Comparison of ENCODE assay signal across 19 mouse cellular contexts in the genomic region with DNA sequence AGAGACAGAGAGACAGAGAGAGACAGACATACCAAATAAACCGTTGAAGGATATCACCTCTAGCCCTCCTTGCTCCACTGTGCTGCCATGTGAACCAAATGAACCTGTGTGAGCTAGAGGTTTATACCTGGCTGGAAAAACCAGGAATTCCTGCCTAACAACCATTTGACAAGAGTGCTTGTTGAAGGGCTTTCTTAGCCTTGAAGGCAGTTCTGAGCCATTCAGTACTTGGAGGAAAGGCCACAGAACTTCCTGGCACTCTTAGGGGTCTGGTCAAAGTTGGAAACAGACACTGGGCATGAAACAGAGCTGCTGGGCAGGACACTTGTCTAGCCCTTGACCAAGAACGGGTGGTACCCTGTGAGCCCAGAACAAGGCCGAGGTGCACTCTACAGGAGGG. TPM values are rescaled to one million over a fixed set of nuclear protein-coding genes. Genes with fewer than 3 reads are reported as not detected.
A peak's percentile ranks its signal among the peaks of the same experiment; 100 is the strongest.
DNase-seq lines count a peak whose midpoint lies in the region; ATAC-seq and TF ChIP-seq lines count a peak whose summit lies in the region.
"Had no signal": no experiment of that assay in that cellular context is flagged by ENCODE, and none has a peak within 500 bp of the region (broad histone marks: within the 10 kb centered on the region; RNA-seq: fewer than 3 reads in every experiment).

No protein-coding gene starts in this region.

- no peak overlapping the region for H3K9ac ChIP-seq in hindbrain, embryonic 13.5 days
- no peak overlapping the region for H3K9ac ChIP-seq in hindbrain, embryonic 11.5 days (ENCODE audit: low read depth, low read length)
- H3K9ac ChIP-seq in lung, embryonic 14.5 days: no peak overlapping the region
- H3K9ac ChIP-seq in hindbrain, embryonic 14.5 days: no peak overlapping the region
- no peak overlapping the region for H3K9ac ChIP-seq in stomach, embryonic 15.5 days
- H3K9ac ChIP-seq in liver, postnatal 0 days (replicated peaks): no peak overlapping the region

- no peak for ATAC-seq in hindbrain, embryonic 13.5 days (ENCODE audit: low FRiP score)
- no peak for ATAC-seq in hindbrain, embryonic 11.5 days (ENCODE audit: low FRiP score)
- ATAC-seq in lung, embryonic 14.5 days (ENCODE audit: insufficient read depth): no peak
- ATAC-seq in hindbrain, embryonic 14.5 days (ENCODE audit: low FRiP score): no peak
- ATAC-seq in stomach, embryonic 15.5 days (ENCODE audit: insufficient read depth, low FRiP score, low read depth): no peak
- ATAC-seq in liver, postnatal 0 days: no peak

- peaks cover 24% of the 10 kb centered on the region for H3K4me1 ChIP-seq in hindbrain, embryonic 13.5 days (replicated peaks)
- peaks cover 4% of the 10 kb centered on the region; the same call in 1 of the 2 replicates for H3K4me1 ChIP-seq in hindbrain, embryonic 11.5 days (replicated peaks; ENCODE audit: control insufficient read depth, insufficient read depth, low read length)
- peaks cover 13% of the 10 kb centered on the region for H3K4me1 ChIP-seq in lung, embryonic 14.5 days (ENCODE audit: insufficient read depth)
- H3K4me1 ChIP-seq in lung, adult 2 months (ENCODE audit: control insufficient read depth, insufficient read depth, low read length): no peaks in the 10 kb centered on the region; the same call in 1 of the 2 replicates
- H3K4me1 ChIP-seq in hindbrain, embryonic 14.5 days (replicated peaks; ENCODE audit: control insufficient read depth, insufficient read depth, low read length): peaks cover 14% of the 10 kb centered on the region
- H3K4me1 ChIP-seq in stomach, embryonic 15.5 days: 0 out of 2 replicates have a peak, but pooled peaks cover 11% of the 10 kb centered on the region
- H3K4me1 ChIP-seq in liver, postnatal 0 days (ENCODE audit: insufficient read depth): 0 out of 2 replicates have a peak, but pooled peaks cover 3% of the 10 kb centered on the region

- 86% methylated on average over 3 of the region's 3 CpGs for WGBS in hindbrain, embryonic 13.5 days
- 86% methylated on average over 3 of the region's 3 CpGs for WGBS in hindbrain, embryonic 11.5 days
- 57% methylated on average over 3 of the region's 3 CpGs for WGBS in lung, embryonic 14.5 days
- WGBS in lung, adult 2 months: 66% methylated on average over 3 of the region's 3 CpGs
- 90% methylated on average over 3 of the region's 3 CpGs for WGBS in hindbrain, embryonic 14.5 days
- WGBS in stomach, embryonic 15.5 days: 71% methylated on average over 3 of the region's 3 CpGs
- WGBS in liver, postnatal 0 days (ENCODE audit: insufficient replicate concordance): 79% methylated on average over 3 of the region's 3 CpGs

- no peak for DNase-seq in hindbrain, embryonic 11.5 days (ENCODE audit: low spot score)
- DNase-seq in lung, embryonic 14.5 days: peak; percentile 76
- no peak for DNase-seq in lung, adult 2 months
- DNase-seq in hindbrain, embryonic 14.5 days (ENCODE audit: low spot score): no peak
- DNase-seq in right cerebral cortex, postnatal 25 days: no peak
- no peak for DNase-seq in liver, postnatal 0 days
- DNase-seq: adrenal gland, adult 8-10 months; cerebellum, adult 11-12 months; cerebellum, postnatal 36 days; heart, adult 2 months; heart, postnatal 14 days; right cerebral cortex, adult 18-20 months; thymus, adult 18-20 months had no signal

- no peaks in the 10 kb centered on the region for H3K36me3 ChIP-seq in hindbrain, embryonic 13.5 days
- H3K36me3 ChIP-seq in hindbrain, embryonic 11.5 days (ENCODE audit: control insufficient read depth, insufficient read depth, low read length): no peaks in the 10 kb centered on the region
- no peaks in the 10 kb centered on the region for H3K36me3 ChIP-seq in lung, embryonic 14.5 days (ENCODE audit: insufficient read depth)
- H3K36me3 ChIP-seq in hindbrain, embryonic 14.5 days (replicated peaks; ENCODE audit: control insufficient read depth, insufficient read depth): no peaks in the 10 kb centered on the region
- no peaks in the 10 kb centered on the region for H3K36me3 ChIP-seq in stomach, embryonic 15.5 days
- H3K36me3 ChIP-seq in liver, postnatal 0 days (replicated peaks; ENCODE audit: insufficient read depth, low read length): no peaks in the 10 kb centered on the region
- H3K36me3 ChIP-seq: forebrain, embryonic 12.5 days; G1E; midbrain, embryonic 10.5 days had no signal

- no peaks in the 10 kb centered on the region for H3K27me3 ChIP-seq in hindbrain, embryonic 13.5 days
- H3K27me3 ChIP-seq in hindbrain, embryonic 11.5 days (ENCODE audit: control insufficient read depth, insufficient read depth, low read length): no peaks in the 10 kb centered on the region
- H3K27me3 ChIP-seq in lung, embryonic 14.5 days (ENCODE audit: insufficient read depth, low read length): no peaks in the 10 kb centered on the region
- no peaks in the 10 kb centered on the region for H3K27me3 ChIP-seq in hindbrain, embryonic 14.5 days (ENCODE audit: control insufficient read depth, insufficient read depth, low read length)
- H3K27me3 ChIP-seq in stomach, embryonic 15.5 days (replicated peaks): no peaks in the 10 kb centered on the region
- no peaks in the 10 kb centered on the region for H3K27me3 ChIP-seq in liver, postnatal 0 days (ENCODE audit: insufficient read depth, low read length)

- no peak for TF ChIP-seq CTCF in lung, embryonic 14.5 days (IDR thresholded peaks at IDR 0.05; ENCODE audit: low read depth)
- no peak for TF ChIP-seq CTCF in lung, adult 2 months (IDR thresholded peaks at IDR 0.05; ENCODE audit: insufficient read depth, low read length)
- no peak for TF ChIP-seq CTCF in liver, postnatal 0 days (IDR thresholded peaks at IDR 0.05; ENCODE audit: low read depth)

- 0 out of 2 replicates have a peak overlapping the region, but pooled peaks have one; percentile 40 for H3K27ac ChIP-seq in hindbrain, embryonic 13.5 days
- H3K27ac ChIP-seq in hindbrain, embryonic 11.5 days (ENCODE audit: low read depth, low read length): no peak overlapping the region
- peak overlapping the region; percentile 85 for H3K27ac ChIP-seq in lung, embryonic 14.5 days (ENCODE audit: low read depth)
- H3K27ac ChIP-seq in hindbrain, embryonic 14.5 days: 0 out of 2 replicates have a peak overlapping the region, but pooled peaks have one; percentile 41
- H3K27ac ChIP-seq in stomach, embryonic 15.5 days: peak overlapping the region; percentile 58
- H3K27ac ChIP-seq in liver, postnatal 0 days (ENCODE audit: low read depth): no peak overlapping the region
- H3K27ac ChIP-seq: forebrain, embryonic 12.5 days; layer of hippocampus, adult 2 months; midbrain, embryonic 10.5 days had no signal

- no peaks in the 10 kb centered on the region for H3K9me3 ChIP-seq in hindbrain, embryonic 13.5 days
- no peaks in the 10 kb centered on the region for H3K9me3 ChIP-seq in hindbrain, embryonic 11.5 days (ENCODE audit: control insufficient read depth, low read length)
- H3K9me3 ChIP-seq in lung, embryonic 14.5 days (ENCODE audit: low read depth, low read length): no peaks in the 10 kb centered on the region
- H3K9me3 ChIP-seq in hindbrain, embryonic 14.5 days (ENCODE audit: control insufficient read depth, low read length): no peaks in the 10 kb centered on the region
- no peaks in the 10 kb centered on the region for H3K9me3 ChIP-seq in stomach, embryonic 15.5 days
- H3K9me3 ChIP-seq in liver, postnatal 0 days (ENCODE audit: low read length): no peaks in the 10 kb centered on the region
- H3K9me3 ChIP-seq: forebrain, embryonic 12.5 days; G1E; midbrain, embryonic 10.5 days had no signal

- no peak for TF ChIP-seq POLR2A in lung, adult 2 months (IDR thresholded peaks at IDR 0.05; ENCODE audit: borderline replicate concordance, extremely low read depth, low read depth, low read length)

- no peak for TF ChIP-seq EP300 in liver, postnatal 0 days (IDR thresholded peaks at IDR 0.05; ENCODE audit: low read depth)

- H3K4me3 ChIP-seq in hindbrain, embryonic 13.5 days: no peak overlapping the region
- H3K4me3 ChIP-seq in hindbrain, embryonic 11.5 days (ENCODE audit: low read depth, low read length): no peak overlapping the region
- H3K4me3 ChIP-seq in lung, embryonic 14.5 days (ENCODE audit: low read depth, low read length): no peak overlapping the region
- H3K4me3 ChIP-seq in lung, adult 2 months (replicated peaks; ENCODE audit: extremely low read depth, low read depth, low read length): no peak overlapping the region
- H3K4me3 ChIP-seq in hindbrain, embryonic 14.5 days (replicated peaks; ENCODE audit: low read length): no peak overlapping the region
- H3K4me3 ChIP-seq in stomach, embryonic 15.5 days (replicated peaks): no peak overlapping the region
- no peak overlapping the region for H3K4me3 ChIP-seq in liver, postnatal 0 days (ENCODE audit: low read depth, low read length)
- H3K4me3 ChIP-seq: forebrain, embryonic 12.5 days; heart, adult 2 months; layer of hippocampus, adult 2 months had no signal

- 0 out of 2 replicates have a peak overlapping the region, but pooled peaks have one; percentile 2 for H3K4me2 ChIP-seq in hindbrain, embryonic 13.5 days
- H3K4me2 ChIP-seq in hindbrain, embryonic 11.5 days (replicated peaks; ENCODE audit: low read depth, low read length): no peak overlapping the region
- peak overlapping the region; percentile 86 for H3K4me2 ChIP-seq in lung, embryonic 14.5 days
- no peak overlapping the region for H3K4me2 ChIP-seq in hindbrain, embryonic 14.5 days (replicated peaks)
- H3K4me2 ChIP-seq in stomach, embryonic 15.5 days: 0 out of 2 replicates have a peak overlapping the region, but pooled peaks have one; percentile 11
- H3K4me2 ChIP-seq in liver, postnatal 0 days (ENCODE audit: low read depth, low read length): no peak overlapping the region

RNA-seq across cellular contexts. Expression of a gene that starts 2.1 kb away (rescaled TPM):
- polyA plus RNA-seq in hindbrain, embryonic 13.5 days (2015; fragmentation: Nextera tagmentation; extraction: Ambion mirVana): 30.9 and 34.3 TPM in 2 replicates
- polyA plus RNA-seq in hindbrain, embryonic 11.5 days (2014; fragmentation: Nextera tagmentation; extraction: Ambion mirVana): 19.0 and 19.7 TPM in 2 replicates
- polyA plus RNA-seq in lung, embryonic 14.5 days (2014; fragmentation: Nextera tagmentation; extraction: Ambion mirVana): 40.0 and 41.9 TPM in 2 replicates
- polyA plus RNA-seq in lung, adult 2 months (2012; rRNA removed): 130 and 133 TPM in 2 replicates
- polyA plus RNA-seq in hindbrain, embryonic 14.5 days (2014; fragmentation: Nextera tagmentation; extraction: Ambion mirVana): 32.7 and 33.1 TPM in 2 replicates
- polyA plus RNA-seq in stomach, embryonic 15.5 days (2015; fragmentation: Nextera tagmentation; extraction: Ambion mirVana): 32.2 and 34.7 TPM in 2 replicates
- 2.1 and 2.3 TPM in 2 replicates for polyA plus RNA-seq in liver, postnatal 0 days (2015; fragmentation: Nextera tagmentation; extraction: Ambion mirVana)

RNA-seq across cellular contexts. Expression of a gene that starts 23.2 kb away (rescaled TPM):
- polyA plus RNA-seq in hindbrain, embryonic 13.5 days (2015; fragmentation: Nextera tagmentation; extraction: Ambion mirVana): 170 and 181 TPM in 2 replicates
- polyA plus RNA-seq in hindbrain, embryonic 11.5 days (2014; fragmentation: Nextera tagmentation; extraction: Ambion mirVana): 206 and 218 TPM in 2 replicates
- polyA plus RNA-seq in lung, embryonic 14.5 days (2014; fragmentation: Nextera tagmentation; extraction: Ambion mirVana): 41.1 and 42.3 TPM in 2 replicates
- polyA plus RNA-seq in lung, adult 2 months (2012; rRNA removed): 785 and 816 TPM in 2 replicates
- 204 and 207 TPM in 2 replicates for polyA plus RNA-seq in hindbrain, embryonic 14.5 days (2014; fragmentation: Nextera tagmentation; extraction: Ambion mirVana)
- polyA plus RNA-seq in stomach, embryonic 15.5 days (2015; fragmentation: Nextera tagmentation; extraction: Ambion mirVana): 44.7 and 45.5 TPM in 2 replicates
- polyA plus RNA-seq in liver, postnatal 0 days (2015; fragmentation: Nextera tagmentation; extraction: Ambion mirVana): 1.4 and 3.8 TPM in 2 replicates
- polyA plus RNA-seq: G1E had no signal

RNA-seq across cellular contexts. Expression of a gene that starts 24.0 kb away (rescaled TPM):
- polyA plus RNA-seq in hindbrain, embryonic 13.5 days (2015; fragmentation: Nextera tagmentation; extraction: Ambion mirVana): 7.8 and 11.0 TPM in 2 replicates
- 19.6 and 21.1 TPM in 2 replicates for polyA plus RNA-seq in hindbrain, embryonic 11.5 days (2014; fragmentation: Nextera tagmentation; extraction: Ambion mirVana)
- polyA plus RNA-seq in lung, embryonic 14.5 days (2014; fragmentation: Nextera tagmentation; extraction: Ambion mirVana): 4.8 and 5.9 TPM in 2 replicates
- polyA plus RNA-seq in lung, adult 2 months (2012; rRNA removed): 2.1 and 4.8 TPM in 2 replicates
- 6.1 and 7.0 TPM in 2 replicates for polyA plus RNA-seq in hindbrain, embryonic 14.5 days (2014; fragmentation: Nextera tagmentation; extraction: Ambion mirVana)
- polyA plus RNA-seq in stomach, embryonic 15.5 days (2015; fragmentation: Nextera tagmentation; extraction: Ambion mirVana): 2.5 and 2.7 TPM in 2 replicates
- polyA plus RNA-seq in liver, postnatal 0 days (2015; fragmentation: Nextera tagmentation; extraction: Ambion mirVana): 0.13 TPM in 1 of 2 replicates, not detected in the other
- polyA plus RNA-seq: G1E had no signal

Comparison
In these comparisons a context has a peak if more than half of its experiments do, and no peak if none do; other contexts are left out.
1. H3K27ac ChIP-seq: peak in hindbrain, embryonic 13.5 days (single experiment), lung, embryonic 14.5 days (single experiment), hindbrain, embryonic 14.5 days (single experiment) and stomach, embryonic 15.5 days (single experiment); none in hindbrain, embryonic 11.5 days (single experiment) and liver, postnatal 0 days (single experiment).
2. H3K4me2 ChIP-seq: peak in hindbrain, embryonic 13.5 days (single experiment), lung, embryonic 14.5 days (single experiment) and stomach, embryonic 15.5 days (single experiment); none in hindbrain, embryonic 11.5 days (single experiment), hindbrain, embryonic 14.5 days (single experiment) and liver, postnatal 0 days (single experiment).